Mouse (Mus musculus): ENCODE measurements around the gene Plcg1.

The Plcg1 gene

DNA sequence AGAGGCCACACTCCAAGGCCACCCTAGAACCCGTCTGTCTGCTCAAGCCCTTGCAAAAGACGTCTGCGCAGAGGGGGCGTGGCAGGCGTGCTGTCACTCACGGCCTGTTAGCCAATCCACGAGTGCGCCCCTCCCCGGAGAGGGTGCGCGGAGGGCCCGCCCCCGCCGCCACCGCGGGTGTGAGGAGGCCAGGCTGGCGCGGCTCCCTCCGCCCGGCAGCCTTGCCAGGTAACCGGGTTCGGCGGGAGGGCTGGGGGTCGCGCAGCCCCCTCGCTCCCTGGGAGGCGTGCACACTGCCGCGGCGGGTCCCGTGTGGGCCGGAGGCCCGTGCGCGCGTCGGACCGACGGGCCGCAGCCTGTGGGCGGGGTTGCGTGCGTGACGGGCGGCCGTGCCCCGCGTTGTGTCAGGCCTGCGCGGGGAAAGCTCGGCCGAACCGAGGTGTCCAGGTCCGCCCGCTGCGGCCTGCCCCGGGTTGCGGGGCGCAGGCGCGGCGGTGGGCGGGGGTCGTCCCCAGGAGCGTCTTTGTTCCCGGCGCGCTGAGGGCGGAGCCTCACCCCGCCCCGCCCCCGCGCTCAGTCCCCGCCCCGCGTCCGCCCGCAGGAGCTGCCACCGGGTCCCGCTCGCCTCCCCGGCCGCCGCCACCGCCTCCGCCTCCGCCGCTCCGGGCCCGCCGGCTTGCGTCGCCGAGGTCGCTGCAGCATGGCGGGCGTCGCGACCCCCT, at the start of gene Plcg1:
Gene Plcg1 (plus strand): TSS at position 184 of the 722 bp plus-strand sequence.
- WGBS: under 1% methylated on average over 94 of the region's 99 CpGs

GRCm38 (mm10) chr2:160700271-160700670, 30.8 kb upstream of the Plcg1 start:
- 26% methylated on average over 5 of the region's 5 CpGs for WGBS

DNA sequence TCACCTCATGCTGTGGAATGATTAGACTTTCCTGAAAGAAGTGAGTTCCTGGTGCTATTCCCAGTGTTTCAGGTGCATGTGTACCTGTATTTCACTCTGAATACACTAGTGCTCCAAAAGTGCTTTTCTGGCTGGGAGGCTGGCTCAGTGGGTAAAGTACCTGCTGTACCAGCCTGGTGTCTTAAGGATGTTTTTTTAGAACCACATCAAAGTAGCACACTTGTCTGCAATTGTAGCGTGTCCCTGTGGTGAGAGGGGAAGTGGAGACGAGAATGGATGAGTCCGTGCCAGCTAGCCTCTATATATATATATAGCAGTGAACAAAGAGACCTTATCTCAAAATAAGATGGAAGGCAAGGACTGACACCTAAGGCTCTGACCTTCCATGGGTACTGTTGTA, 29.5 kb upstream of the Plcg1 start:
- WGBS: 31% methylated on average over 3 of the region's 3 CpGs

DNA sequence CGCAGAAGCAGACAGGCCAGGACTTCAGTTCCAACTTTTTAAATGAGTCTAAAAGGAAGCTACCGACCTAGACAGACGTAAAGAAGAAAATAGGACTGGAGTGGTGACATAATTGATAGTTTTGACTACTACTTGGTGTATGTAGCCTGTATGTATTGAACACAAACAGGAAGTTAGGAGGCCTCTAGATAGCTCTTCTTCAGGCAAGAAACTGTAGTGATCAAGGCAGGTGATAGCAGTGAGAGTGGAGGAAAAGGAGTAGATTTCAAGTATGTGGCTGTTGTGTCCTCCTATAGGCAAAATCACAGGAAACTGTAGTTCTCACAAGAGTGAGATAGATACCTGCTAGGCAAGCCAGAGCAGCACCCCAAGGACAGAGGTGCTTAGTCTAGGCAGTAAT, 23.4 kb upstream of the Plcg1 start:
- 57% methylated on average over 3 of the region's 3 CpGs for WGBS

DNA sequence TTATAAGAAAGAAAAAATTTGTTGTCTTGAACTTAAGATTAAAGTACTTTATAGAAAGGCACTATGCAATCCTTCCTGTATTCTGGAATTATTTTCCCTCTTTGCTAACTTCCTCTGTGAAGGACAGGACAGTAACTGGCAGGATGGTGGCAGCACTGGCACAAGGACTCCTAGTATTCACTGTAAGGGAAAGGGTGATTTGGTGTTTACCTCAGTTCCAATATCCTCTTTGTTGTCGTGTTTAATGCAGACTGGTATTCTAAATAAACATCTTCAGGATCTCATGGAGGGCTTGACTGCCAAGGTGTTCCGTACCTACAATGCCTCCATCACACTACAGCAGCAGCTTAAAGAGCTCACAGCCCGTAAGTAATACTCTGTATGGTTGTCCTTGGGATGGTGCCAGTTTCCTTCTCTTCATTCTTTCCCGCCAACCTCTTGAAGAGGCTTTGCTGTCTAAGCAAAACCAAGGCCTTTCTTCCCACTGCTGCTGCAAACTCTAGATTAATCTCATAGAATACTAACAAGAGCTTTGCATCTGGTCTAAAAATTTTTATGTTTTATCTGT, 15.6 kb upstream of the Plcg1 start:
- WGBS: 31% methylated on average over 4 of the region's 4 CpGs

DNA sequence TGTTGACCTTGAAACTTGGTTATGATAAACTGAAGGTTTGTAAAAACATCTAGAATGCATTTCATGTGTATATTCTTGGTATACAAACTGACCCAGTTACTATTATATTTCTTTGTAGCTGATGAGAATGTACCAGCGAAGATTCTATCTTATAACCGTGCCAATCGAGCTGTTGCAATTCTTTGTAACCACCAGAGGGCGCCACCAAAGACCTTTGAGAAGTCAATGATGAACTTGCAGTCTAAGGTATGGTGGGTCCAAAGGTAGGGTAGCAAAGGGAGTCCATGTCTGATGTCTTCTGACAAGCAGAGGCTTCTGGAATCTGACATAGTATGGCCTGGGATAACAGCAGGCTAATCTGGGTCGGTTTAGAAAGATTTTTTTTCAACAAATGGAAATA, 13.8 kb upstream of the Plcg1 start:
- 69% methylated on average over 5 of the region's 5 CpGs for WGBS

GRCm38 (mm10) chr2:160718811-160719210, 12.3 kb upstream of the Plcg1 start:
- 32% methylated on average over 3 of the region's 3 CpGs for WGBS

GRCm38 (mm10) chr2:160722714-160723113, 8.4 kb upstream of the Plcg1 start:
- 66% methylated on average over 4 of the region's 4 CpGs for WGBS

DNA sequence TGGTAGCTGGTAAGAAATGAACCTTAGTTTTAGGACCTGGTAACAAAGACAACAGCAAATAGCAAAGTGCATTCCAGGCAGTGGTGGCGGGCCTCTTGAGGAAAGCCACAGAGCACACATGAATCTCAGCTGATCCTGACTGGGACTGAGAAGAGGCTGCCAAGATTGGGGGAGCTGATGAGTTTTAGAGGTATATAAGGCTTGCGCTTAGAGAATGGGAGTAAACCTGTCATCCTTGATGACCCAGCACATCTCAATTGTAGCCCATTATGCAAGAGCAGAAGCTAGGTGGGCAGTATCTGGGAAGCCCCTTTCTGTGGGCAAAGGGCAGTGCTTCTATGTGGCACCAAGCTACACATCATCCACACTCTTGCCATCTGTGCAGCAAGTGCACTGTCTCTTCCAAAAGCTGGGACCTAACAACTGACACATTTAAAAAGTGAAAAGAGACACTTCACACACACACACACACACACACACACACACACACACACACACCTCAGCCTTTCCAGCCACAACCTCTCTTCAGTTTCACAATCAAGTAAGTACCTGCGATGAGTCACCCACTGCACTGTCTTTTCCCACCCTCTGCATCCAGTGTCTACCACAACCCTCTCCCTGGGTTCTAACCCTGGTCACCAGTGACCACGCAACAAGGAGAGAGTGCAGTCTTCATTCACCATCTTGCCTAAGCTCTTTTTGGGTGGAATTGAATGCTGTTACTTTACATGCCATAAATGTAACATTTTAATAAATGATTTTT, 7.3 kb upstream of the Plcg1 start:
- 90% methylated on average over 4 of the region's 4 CpGs for WGBS

GRCm38 (mm10) chr2:160724536-160724935, 6.6 kb upstream of the Plcg1 start:
- 61% methylated on average over 5 of the region's 5 CpGs for WGBS

DNA sequence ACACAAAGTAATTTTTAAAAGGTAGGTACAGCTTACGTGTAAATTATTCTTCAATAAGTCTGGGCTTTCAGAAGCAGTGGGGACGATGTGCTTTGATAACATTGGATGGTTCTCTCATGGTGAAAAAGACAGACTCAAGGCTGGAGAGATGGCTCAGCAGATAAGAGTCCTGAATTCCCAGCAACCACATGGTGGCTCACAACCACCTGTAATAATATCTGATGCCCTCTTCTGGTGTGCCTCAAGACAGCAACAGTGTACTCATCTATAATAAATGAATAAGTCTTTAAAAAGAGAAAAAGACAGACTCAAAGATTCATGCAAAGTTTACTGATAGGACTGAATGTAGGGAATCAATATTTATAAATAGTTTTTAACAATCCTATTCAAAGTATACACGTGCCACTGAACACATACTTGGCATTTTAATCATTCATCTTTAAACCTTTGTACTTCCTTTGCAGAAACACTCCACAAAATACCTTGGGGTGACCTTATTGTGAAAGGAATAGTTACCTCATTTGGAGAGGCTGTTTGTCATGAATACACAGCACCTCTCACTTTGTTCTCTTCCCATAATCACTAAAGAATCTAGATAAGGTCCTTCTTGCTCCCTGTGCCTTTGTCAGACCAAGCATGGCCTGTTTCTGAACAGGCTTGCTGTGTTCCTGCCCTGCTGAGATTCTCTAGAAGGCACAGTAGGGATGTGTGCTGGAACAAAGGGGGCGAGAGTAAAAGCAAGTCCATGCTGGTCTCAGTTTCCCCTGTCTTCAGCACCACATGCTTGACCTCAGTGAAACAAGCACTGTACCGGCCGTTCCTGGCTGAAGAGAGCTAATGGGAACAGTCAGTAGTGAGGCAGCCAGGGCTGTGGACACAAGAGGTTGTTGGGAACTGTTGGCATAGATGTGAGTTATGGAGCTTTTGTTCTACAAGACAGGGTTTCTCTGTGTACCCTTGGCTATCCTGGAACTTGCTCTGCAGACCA, 4.9 kb upstream of the Plcg1 start:
- WGBS: 78% methylated on average over 6 of the region's 6 CpGs

DNA sequence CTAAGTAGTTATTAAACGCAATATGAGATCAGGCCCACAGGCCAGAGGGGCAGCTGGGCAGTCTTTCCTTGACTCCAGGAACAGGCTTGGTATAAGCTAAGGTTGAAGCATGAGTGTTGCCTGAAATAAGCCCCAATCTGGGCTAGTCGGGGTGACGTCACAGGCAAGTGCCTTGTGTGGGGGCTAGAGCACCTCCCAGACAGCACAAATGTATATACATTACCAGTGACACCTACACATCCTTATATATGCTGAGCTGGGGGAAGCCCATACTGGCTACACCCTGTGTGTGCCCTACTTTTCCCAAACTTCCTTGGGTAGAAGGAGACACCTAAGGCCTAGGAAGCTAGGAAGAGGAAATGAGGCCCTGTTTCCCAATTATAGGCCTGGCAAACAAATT, 2.1 kb upstream of the Plcg1 start:
- 68% methylated on average over 3 of the region's 3 CpGs for WGBS

DNA sequence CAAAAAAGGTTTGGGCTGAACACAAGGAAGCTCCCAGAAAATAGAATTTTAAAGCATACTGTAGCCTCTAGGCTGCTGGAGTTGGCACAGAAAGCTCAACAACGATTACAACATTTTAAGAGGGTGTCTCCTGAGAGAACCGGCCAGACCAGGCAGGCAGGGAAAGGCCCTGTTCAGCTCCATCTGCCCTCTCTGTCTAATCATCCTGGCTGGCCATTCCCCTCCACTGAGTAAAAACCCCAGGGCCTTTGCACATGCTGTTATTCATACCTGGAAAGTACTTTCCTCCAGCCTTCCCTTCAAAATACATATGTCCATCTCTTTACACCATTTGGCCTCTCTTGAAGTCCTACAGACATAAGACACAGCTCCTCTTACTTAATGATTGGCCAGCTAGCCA, 1.7 kb upstream of the Plcg1 start:
- 34% methylated on average over 2 of the region's 2 CpGs for whole genome bisulfite sequencing

DNA sequence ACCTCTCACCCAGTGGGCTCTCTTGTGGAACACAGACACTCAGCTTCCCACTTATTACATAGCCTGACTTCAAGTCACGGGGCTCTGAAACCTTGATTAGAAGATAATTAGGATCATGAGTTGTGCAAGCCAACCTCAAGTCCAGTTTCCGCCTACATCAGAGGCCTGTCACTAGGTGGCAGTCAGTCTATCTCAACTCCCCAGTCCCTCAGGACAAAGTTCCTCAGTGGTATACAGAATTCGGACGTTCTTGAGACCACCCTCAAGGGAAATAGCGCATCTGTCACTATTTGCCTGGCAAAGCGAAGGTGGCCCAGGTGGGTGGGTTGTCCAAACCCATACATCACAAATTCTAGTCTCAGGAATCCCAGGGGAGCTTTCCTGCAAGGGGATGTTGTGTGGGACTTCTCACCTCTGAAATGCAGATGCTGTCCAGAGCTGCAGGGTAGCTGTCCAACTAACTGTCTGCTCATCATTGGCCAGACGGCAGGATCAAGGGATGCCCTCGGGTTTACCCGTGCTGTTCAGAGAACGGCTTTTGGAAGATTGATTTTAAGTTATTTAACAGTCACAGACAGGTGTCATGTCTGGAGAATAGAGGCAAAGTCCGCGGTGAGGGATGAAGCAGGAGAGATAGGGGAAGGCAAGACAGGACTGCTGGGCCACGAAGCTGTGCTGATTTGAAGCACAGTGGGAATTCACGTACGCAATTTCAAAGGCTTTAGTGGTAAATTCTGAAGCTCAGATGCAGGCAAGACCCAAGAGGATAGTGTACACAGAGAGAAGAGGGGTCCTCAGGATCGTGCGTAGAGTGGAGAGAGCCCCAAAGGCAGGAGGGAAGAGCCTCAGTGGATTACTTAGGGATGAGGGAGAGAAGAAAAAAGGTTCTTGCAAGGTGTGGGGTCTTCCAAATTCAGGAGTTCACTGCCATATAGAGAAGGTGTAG, 976 bp upstream of the Plcg1 start:
- 32% methylated on average over 17 of the region's 17 CpGs for WGBS

- WGBS: 6% methylated on average over 19 of the region's 19 CpGs
Measured at GRCm38 (mm10) chr2:160730797-160731116, 343 bp upstream of the Plcg1 start.

DNA sequence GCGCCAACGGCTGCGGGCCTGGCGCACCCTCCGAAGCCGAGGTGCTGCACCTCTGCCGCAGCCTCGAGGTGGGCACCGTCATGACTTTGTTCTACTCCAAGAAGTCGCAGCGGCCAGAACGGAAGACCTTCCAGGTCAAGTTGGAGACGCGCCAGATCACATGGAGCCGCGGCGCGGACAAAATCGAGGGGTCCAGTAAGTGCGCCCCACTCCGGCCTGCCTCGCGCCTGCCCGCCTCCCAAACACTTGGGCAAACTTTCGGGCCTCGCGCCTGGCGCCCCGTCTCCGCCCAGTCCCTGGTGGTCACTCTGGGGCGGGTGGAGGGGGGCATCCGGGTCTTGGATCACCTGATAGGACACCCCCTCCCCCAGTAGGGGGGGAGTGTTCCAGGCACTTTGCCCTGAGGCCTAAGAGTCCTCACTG, 750 bp downstream of the Plcg1 start:
- 2% methylated on average over 32 of the region's 32 CpGs for WGBS

DNA sequence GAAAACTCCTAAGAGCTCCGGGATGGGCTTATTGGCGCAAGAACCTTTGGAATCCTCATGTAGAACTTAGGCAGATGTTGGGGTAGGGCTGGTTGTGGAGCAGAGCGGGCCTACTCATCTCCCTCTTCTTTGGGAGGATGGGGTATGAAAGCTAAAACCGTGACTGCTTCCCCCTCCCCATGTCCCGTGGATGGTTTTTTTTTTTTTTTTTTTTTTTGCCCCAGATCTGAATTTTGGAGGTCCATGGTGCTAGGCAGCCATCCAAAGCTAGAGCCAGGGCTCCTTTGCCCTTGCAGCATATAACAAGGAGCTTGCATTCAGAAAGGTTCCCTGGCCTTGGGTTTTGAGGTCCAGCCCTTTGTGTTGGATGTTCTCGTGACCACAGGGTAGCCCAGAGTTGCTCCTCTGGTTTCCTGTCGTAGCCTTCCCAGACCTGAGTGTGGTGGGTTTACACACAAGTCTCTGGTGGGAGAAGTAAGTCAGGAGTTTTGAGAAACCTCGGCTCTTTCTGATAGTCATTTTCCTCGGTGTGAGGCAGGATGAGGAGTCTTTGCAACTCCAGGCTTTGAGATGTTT, 1.4 kb downstream of the Plcg1 start:
- WGBS: 16% methylated on average over 9 of the region's 9 CpGs

- WGBS: 27% methylated on average over 7 of the region's 7 CpGs
Measured at GRCm38 (mm10) chr2:160733131-160733531, 2.0 kb downstream of the Plcg1 start.

DNA sequence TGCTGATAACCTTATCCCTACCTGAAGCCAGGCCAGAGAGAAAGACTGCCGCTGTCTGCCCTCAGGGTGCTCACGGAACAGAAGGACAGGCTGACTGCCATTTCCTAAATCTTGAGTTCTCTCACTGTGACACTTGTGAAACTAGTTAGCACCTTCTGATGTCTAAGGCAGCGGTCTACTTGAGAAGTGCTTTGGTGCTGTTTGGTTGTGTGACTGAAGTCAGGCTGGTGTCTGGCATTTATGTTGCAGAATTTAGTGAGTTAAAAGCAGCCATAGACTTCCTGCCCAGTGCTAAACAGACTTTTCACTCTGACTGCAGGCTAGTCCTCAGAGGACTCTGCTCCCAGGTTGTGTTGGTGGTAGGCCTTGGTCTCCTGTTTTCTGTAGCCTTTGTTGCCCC, 3.2 kb downstream of the Plcg1 start:
- WGBS: 60% methylated on average over 3 of the region's 3 CpGs

- 79% methylated on average over 5 of the region's 5 CpGs for WGBS
Measured at GRCm38 (mm10) chr2:160735706-160736310, 4.7 kb downstream of the Plcg1 start.
